Mouse (Mus musculus) lung, postnatal 0 days (tissue): ENCODE results near the gene Sh3gl2.

Source experiments
- CTCF ChIP-seq: IDR thresholded peaks from 2 replicates; pipeline ENCODE4 v1.5.1; 2016; ENCODE audit warnings: antibody characterized with exemption, mild to moderate bottlenecking
- EP300 ChIP-seq: IDR thresholded peaks from 2 replicates; pipeline ENCODE4 v1.6.1; 2016; ENCODE audit warnings: antibody characterized with exemption, mild to moderate bottlenecking, control low read depth

GRCm38 (mm10) chr4:85391795-85392194 lies 186.9 kb downstream of the Sh3gl2 start:
- TF ChIP-seq CTCF (peak; percentile 64), EP300 (no peak)
